Mouse (Mus musculus) E14TG2a.4 (cell line): Measurements from ENCODE around the gene Tmem245.

ENCODE experiments used
- CTCF ChIP-seq: conservative IDR thresholded peaks from 2 replicates; pipeline ENCODE4 v1.5.1; 2014; ENCODE audit warnings: low read length
- NANOG ChIP-seq: IDR thresholded peaks from 2 replicates; pipeline ENCODE4 v1.6.1; 2014; ENCODE audit warnings: borderline replicate concordance, low read length, mixed read lengths
- POU5F1 ChIP-seq: IDR thresholded peaks from 2 replicates; pipeline ENCODE4 v1.6.1; 2014; ENCODE audit warnings: low read length, borderline replicate concordance

GRCm38 (mm10) chr4:56831998-56832397 lies 115.2 kb downstream of the Tmem245 start:
- no peak for TF ChIP-seq CTCF
- no peak for TF ChIP-seq POU5F1
- TF ChIP-seq NANOG, result no peak
